Mouse (Mus musculus): ENCODE results near the gene Aldh16a1. TPM values are rescaled to one million over a fixed set of nuclear protein-coding genes. Genes with fewer than 3 reads are reported as not detected.
"Not testable (repeated sequence)": the region's sequence is repeated elsewhere in the genome, so short reads cannot be mapped to it uniquely, and the experiment has no call there.

The Aldh16a1 gene
- polyA plus RNA-seq, 1 experiment from 2014 or later: 69.3 TPM

DNA sequence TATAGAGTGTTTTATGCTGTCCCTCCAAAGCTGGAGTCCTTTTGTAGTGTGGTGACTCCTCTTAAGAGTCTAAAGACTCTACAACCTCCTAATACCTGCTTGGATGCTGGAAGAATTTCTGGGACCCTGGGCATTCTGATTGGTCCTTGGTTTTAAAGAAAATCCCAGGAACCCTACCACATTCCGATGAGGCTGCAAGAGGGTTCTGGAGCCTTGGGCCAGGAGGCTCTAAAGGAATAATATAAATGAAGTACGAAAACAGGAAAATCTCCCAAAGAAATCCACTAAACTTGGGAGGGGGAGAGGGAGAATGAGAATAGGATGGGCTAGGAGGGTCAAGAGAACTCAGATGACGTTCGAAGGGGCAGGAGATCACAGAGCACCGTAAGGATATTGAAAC, 798 bp downstream of the Aldh16a1 start:
- H3K4me1 ChIP-seq: peaks cover 52% of the 10 kb centered on the region
- H3K9me3 ChIP-seq (replicated peaks): no peaks in the 10 kb centered on the region
- H3K9ac ChIP-seq: peak overlapping the region; percentile 89
- no peak for ATAC-seq (replicated peaks; ENCODE audit: low FRiP score)
- peak overlapping the region; percentile 97 for H3K27ac ChIP-seq
- peaks cover 22% of the 10 kb centered on the region for H3K36me3 ChIP-seq
- H3K27me3 ChIP-seq: no peaks in the 10 kb centered on the region
- WGBS: 4% methylated on average over 5 of the region's 5 CpGs
- H3K4me3 ChIP-seq (replicated peaks): peak overlapping the region; percentile 63
- peak overlapping the region; percentile 74 for H3K4me2 ChIP-seq

DNA sequence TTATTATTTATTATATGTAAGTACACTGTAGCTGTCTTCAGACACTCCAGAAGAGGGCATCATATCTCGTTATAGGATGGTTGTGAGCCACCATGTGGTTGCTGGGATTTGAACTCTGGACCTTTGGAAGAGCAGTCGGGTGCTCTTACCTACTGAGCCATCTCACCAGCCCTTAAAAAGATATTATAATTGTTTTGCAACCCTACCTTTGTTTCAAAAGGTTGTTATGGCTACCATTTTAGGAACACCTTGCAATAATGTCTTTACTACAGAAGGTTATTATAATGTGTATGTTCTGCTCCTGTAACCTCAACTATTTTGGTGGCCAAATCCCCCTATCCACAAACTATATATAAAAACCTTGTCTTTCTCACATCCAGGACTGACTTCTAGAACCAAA, 1.3 kb downstream of the Aldh16a1 start:
- H3K4me2 ChIP-seq: peak overlapping the region; percentile 74
- not testable (repeated sequence) for H3K27me3 ChIP-seq; H3K9me3 ChIP-seq (replicated peaks); ATAC-seq (replicated peaks; ENCODE audit: low FRiP score)
- H3K4me1 ChIP-seq: peaks cover 57% of the 10 kb centered on the region
- peak overlapping the region; percentile 97; the same call in 1 of the 2 replicates for H3K27ac ChIP-seq
- peak overlapping the region; percentile 63 for H3K4me3 ChIP-seq (replicated peaks)
- H3K36me3 ChIP-seq: peaks cover 22% of the 10 kb centered on the region
- 88% methylated on average over 2 of the region's 2 CpGs for WGBS
- H3K9ac ChIP-seq: peak overlapping the region; percentile 89; the same call in 1 of the 2 replicates

DNA sequence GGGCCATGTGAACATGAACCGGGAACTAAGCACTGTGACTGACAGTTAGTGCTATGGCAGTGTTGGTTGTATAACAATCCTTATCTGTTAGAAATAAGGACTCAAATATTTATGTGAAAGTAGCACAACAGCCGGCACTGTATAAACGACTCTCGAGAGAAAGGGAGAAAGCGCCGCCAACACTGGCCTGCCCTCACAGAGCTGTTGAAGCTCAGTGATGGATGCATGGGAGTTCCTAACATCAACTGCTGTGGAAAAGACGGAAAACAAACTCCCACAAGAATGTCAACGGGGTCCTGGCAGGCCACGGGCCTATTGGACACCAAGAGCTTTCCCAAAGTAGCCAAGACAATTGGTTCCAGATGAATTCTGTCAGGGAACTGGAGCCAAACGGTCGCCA, 3.1 kb downstream of the Aldh16a1 start:
- Histone ChIP-seq H3K36me3 (peaks cover 21% of the 10 kb centered on the region), H3K27ac (peak overlapping the region; percentile 80), H3K9ac (no peak overlapping the region), H3K4me2 (no peak overlapping the region; the same call in 1 of the 2 replicates), H3K27me3 (no peaks in the 10 kb centered on the region), H3K4me1 (peaks cover 61% of the 10 kb centered on the region), H3K9me3 (replicated peaks) (no peaks in the 10 kb centered on the region), H3K4me3 (replicated peaks) (no peak overlapping the region)
- 22% methylated on average over 11 of the region's 11 CpGs for WGBS
- no peak for ATAC-seq (replicated peaks; ENCODE audit: low FRiP score)

DNA sequence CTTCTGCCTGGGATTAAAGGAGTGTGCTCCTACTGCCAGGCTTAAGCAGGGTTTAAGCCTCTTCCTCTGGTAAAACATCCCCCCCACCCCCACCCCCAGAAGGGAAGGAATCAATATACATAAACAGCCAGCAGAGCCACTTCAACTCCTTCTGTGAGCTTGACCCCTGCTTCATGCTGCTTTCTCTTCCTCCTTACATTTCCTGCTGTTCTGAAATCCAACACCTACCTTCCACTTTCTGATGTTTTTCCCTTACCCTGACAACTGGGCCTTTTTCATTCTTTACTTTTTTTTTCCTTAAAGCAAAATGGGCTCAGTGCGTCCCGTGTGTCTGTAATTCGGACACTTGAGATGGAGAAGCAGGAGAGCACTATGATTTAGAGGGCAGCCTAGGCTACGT, 4.1 kb downstream of the Aldh16a1 start:
- WGBS: 38% methylated on average over 4 of the region's 4 CpGs
- no peak overlapping the region; the same call in 1 of the 2 replicates for H3K4me2 ChIP-seq
- H3K27me3 ChIP-seq: no peaks in the 10 kb centered on the region
- H3K27ac ChIP-seq: peak overlapping the region; percentile 80
- ATAC-seq (replicated peaks; ENCODE audit: low FRiP score): no peak
- H3K36me3 ChIP-seq: peaks cover 28% of the 10 kb centered on the region
- no peak overlapping the region for H3K4me3 ChIP-seq (replicated peaks)
- H3K9ac ChIP-seq: no peak overlapping the region
- H3K4me1 ChIP-seq: peaks cover 57% of the 10 kb centered on the region
- H3K9me3 ChIP-seq (replicated peaks): no peaks in the 10 kb centered on the region

DNA sequence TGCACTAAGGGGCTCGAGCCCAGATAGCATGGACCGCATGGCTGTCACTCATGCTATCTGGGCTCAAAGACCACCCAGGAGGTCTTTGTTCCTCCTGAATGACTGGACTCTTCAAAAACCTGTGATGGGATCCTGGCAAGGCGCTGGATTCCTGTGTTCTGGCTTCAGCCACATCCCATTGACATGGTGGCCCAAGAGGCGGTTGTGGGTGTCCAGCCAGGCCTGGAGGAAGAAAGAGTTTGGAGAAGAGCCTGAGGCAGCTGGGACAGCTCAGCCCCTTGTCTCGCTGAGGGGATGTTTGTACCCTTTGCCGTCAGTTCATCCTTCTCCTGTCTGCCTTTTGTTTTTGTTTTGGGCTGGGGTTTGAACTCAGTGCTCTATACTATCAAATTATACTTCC, 4.8 kb downstream of the Aldh16a1 start:
- Histone ChIP-seq H3K36me3 (peaks cover 35% of the 10 kb centered on the region), H3K4me1 (peaks cover 50% of the 10 kb centered on the region), H3K4me2 (no peak overlapping the region), H3K4me3 (replicated peaks) (no peak overlapping the region), H3K27ac (peak overlapping the region; percentile 79), H3K9ac (no peak overlapping the region), H3K9me3 (replicated peaks) (no peaks in the 10 kb centered on the region), H3K27me3 (no peaks in the 10 kb centered on the region)
- no peak for ATAC-seq (replicated peaks; ENCODE audit: low FRiP score)
- 58% methylated on average over 6 of the region's 6 CpGs for WGBS

DNA sequence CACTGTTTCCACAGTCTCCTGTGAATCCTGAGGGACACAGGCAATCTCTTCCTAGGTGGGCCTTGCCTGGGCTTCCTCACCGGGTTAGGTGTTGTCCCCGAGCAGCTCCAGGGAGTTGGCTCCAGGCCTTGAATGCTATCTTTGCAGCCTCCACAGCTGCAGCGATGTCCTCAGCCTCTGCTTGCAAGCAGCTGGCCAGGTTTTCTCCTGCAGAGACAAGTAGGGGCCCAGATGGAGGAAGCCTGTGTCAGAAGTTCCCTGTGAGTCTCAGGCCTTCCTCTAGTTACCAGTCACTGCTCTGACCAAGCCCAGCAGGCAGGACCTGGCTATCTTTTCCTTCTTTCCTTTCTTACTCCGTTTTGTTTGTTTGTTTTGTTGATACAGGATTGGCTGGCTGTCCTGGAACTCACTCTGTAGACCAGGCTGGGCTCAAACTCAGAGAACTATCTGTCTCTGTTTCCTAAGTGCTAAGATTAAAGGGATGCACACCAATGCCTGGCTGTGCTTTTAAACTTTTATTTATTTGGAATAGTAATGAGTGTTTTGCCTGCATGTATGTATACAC, 5.8 kb downstream of the Aldh16a1 start:
- peaks cover 49% of the 10 kb centered on the region for H3K4me1 ChIP-seq
- no peak overlapping the region for H3K4me3 ChIP-seq (replicated peaks)
- no peak for ATAC-seq (replicated peaks; ENCODE audit: low FRiP score)
- H3K9me3 ChIP-seq (replicated peaks): no peaks in the 10 kb centered on the region
- no peaks in the 10 kb centered on the region for H3K27me3 ChIP-seq
- H3K36me3 ChIP-seq: peaks cover 45% of the 10 kb centered on the region
- H3K9ac ChIP-seq: no peak overlapping the region
- H3K27ac ChIP-seq: peak overlapping the region; percentile 79
- no peak overlapping the region for H3K4me2 ChIP-seq
- 62% methylated on average over 4 of the region's 4 CpGs for WGBS

DNA sequence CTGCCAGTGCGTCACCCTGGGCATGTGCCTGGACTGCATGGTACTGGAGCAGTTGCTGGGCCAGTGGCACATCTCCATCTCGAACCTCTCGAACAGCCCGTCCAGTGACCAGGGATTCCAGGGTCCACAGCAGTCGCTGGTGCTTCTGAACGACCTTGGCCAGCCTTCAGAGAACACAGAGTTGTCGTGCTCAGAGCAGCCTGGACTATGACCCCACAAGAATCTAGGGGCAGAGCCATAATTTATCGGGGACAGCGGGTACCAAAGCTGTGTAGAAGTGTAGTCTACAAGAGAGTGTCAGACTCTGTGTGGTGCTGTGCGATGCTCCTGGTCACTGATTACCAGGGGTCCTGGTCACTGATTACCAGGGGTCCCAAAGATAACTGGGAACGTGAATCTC, 6.5 kb downstream of the Aldh16a1 start:
- Histone ChIP-seq H3K4me1 (peaks cover 45% of the 10 kb centered on the region), H3K9ac (no peak overlapping the region), H3K27ac (peak overlapping the region; percentile 54; the same call in 1 of the 2 replicates), H3K4me2 (0 out of 2 replicates have a peak overlapping the region, but pooled peaks have one; percentile 24), H3K36me3 (peaks cover 52% of the 10 kb centered on the region), H3K4me3 (replicated peaks) (no peak overlapping the region), H3K27me3 (no peaks in the 10 kb centered on the region), H3K9me3 (replicated peaks) (no peaks in the 10 kb centered on the region)
- peak; percentile 50 for ATAC-seq (replicated peaks; ENCODE audit: low FRiP score)
- WGBS: 68% methylated on average over 11 of the region's 11 CpGs

DNA sequence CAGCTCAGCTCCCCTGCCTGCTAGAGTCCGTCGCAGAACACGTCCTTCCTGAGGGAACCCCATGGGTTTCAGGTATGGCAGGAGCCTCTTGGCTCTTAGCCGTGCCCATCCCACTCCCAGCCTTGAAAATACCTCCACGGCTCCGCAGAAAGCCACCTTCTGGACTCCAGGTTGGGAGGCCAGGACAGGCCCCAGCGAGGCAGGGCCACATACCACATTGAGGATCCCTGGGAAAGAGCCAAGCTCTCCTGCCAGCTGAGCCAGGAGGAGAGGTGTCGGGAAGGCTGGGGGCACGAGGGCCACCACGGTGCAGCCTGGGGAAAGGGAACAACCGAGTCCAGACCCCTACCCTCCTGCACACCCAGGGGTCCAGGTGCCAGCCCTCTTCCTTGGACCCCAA, 7.1 kb downstream of the Aldh16a1 start:
- no peak for ATAC-seq (replicated peaks; ENCODE audit: low FRiP score)
- Histone ChIP-seq H3K9ac (no peak overlapping the region), H3K4me3 (replicated peaks) (no peak overlapping the region), H3K4me2 (peak overlapping the region; percentile 24; the same call in 1 of the 2 replicates), H3K27ac (peak overlapping the region; percentile 54; the same call in 1 of the 2 replicates), H3K4me1 (peaks cover 45% of the 10 kb centered on the region), H3K36me3 (peaks cover 58% of the 10 kb centered on the region), H3K9me3 (replicated peaks) (no peaks in the 10 kb centered on the region), H3K27me3 (no peaks in the 10 kb centered on the region)
- 90% methylated on average over 11 of the region's 11 CpGs for WGBS

DNA sequence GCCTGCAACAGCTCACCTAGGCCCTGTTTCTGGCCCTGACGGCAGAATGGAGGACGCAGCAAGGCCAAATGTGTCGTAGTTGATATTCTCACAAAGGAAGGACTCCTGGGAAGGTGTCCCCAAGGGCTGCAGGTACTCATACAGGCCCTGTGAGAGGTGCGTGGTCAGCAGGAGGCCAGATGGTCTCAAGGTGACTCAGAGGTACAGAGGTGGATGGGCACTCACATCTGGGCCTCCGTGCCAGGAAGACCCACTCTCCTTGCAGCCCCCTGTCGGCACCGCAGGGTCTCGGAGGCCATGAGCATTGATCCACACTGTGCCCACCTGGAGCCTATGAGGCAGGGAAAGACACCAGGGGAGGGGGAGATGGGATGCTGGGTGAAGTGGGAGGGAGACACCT, 8.9 kb downstream of the Aldh16a1 start:
- 95% methylated on average over 8 of the region's 8 CpGs for WGBS
- ATAC-seq (replicated peaks; ENCODE audit: low FRiP score): no peak
- H3K4me3 ChIP-seq (replicated peaks): no peak overlapping the region
- no peaks in the 10 kb centered on the region for H3K27me3 ChIP-seq
- no peak overlapping the region for H3K9ac ChIP-seq
- H3K27ac ChIP-seq: no peak overlapping the region
- no peak overlapping the region for H3K4me2 ChIP-seq
- peaks cover 28% of the 10 kb centered on the region for H3K4me1 ChIP-seq
- H3K36me3 ChIP-seq: peaks cover 69% of the 10 kb centered on the region
- no peaks in the 10 kb centered on the region for H3K9me3 ChIP-seq (replicated peaks)

DNA sequence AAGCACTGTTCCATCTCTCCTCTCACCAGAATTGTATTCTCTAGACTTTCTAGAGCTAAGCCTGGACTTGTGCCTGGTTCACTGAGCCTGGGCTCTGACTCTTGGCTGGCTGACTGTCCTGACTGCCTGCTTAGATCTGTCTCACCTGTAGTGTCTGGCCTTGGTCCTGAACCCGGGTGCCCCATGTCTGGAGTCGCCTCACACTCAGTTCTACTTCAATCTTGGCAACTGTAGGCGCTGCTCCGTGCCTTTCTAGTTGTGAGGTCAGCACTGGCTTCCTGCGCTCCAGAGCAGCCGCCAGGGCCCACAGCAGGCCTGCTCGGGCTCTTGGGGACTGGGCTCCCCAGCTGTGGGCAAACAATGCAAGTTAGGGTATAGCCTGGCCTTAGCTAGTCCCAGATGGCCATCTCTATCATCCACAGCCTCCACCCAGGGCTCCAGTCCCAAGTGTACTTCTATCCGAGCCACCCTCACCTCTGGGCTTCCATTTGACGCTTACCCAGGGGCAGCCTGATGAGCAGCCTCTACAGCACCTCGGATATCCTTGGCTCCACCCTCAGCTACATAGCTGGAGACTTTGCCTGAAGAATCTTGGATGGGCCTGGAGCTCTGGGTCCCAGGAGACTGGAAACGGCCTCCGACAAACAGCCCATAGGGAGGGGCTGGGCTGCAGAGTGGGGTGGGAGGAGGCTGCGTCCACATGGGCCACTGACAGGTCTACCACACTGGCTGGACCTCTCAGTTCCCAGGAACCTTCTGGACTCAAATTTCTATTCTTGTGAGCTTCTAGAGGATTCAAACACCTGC, 9.8 kb downstream of the Aldh16a1 start:
- H3K4me2 ChIP-seq: no peak overlapping the region
- H3K36me3 ChIP-seq: peaks cover 69% of the 10 kb centered on the region
- 86% methylated on average over 13 of the region's 13 CpGs for WGBS
- no peaks in the 10 kb centered on the region for H3K27me3 ChIP-seq
- no peak overlapping the region for H3K4me3 ChIP-seq (replicated peaks)
- no peak overlapping the region for H3K9ac ChIP-seq
- ATAC-seq (replicated peaks; ENCODE audit: low FRiP score): no peak
- no peaks in the 10 kb centered on the region for H3K9me3 ChIP-seq (replicated peaks)
- H3K4me1 ChIP-seq: peaks cover 19% of the 10 kb centered on the region
- no peak overlapping the region for H3K27ac ChIP-seq

DNA sequence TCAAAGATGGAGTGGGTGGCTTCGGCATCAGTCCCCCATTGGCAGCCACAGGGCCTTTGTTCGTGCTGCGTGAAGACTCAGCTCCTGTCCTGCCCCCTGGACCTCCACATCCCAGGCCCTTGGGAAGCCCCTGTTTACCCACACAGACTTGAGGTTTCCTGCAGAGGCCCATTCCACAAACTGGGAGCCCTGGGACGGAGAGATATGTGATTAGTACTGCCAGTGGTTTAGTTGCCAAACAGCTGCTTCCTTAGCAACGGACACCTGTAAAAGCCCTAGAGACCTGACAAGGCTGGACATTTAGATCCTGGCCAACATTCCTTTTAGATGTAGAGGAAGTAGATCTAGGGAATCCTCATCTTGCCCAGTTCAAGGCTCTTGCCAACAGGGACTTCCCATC, 12.5 kb downstream of the Aldh16a1 start:
- no peaks in the 10 kb centered on the region for H3K4me1 ChIP-seq
- 87% methylated on average over 5 of the region's 5 CpGs for WGBS
- ATAC-seq (replicated peaks; ENCODE audit: low FRiP score): no peak

DNA sequence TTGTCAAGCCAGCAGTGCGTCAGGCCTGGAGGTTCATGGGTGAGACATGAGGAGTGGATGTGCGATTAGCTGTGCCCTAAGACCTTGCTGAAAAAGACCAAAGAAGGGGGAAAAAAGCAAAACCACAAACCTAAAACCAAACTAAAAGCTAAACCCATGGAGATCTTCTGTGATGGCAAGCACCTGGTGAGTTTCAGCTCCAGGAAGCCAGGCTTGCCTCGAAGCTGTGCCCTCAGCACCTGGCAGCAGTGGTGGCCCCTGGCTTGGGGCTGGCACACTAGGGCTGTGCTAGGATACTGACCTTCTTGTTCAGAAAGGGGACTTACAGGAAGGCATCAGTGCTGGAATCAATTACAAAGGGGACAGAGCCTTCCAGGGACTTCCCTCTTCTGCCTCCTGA, 13.1 kb downstream of the Aldh16a1 start:
- Histone ChIP-seq H3K4me1 (0 out of 2 replicates have a peak, but pooled peaks cover 2% of the 10 kb centered on the region), H3K27me3 (0 out of 2 replicates have a peak, but pooled peaks cover 4% of the 10 kb centered on the region), H3K27ac (no peak overlapping the region), H3K9ac (no peak overlapping the region), H3K36me3 (peaks cover 51% of the 10 kb centered on the region), H3K9me3 (replicated peaks) (no peaks in the 10 kb centered on the region), H3K4me3 (replicated peaks) (no peak overlapping the region), H3K4me2 (no peak overlapping the region)
- WGBS: 89% methylated on average over 3 of the region's 3 CpGs
- ATAC-seq (replicated peaks; ENCODE audit: low FRiP score): no peak

More for the DNA sequence above, 12.5 kb downstream of the Aldh16a1 start:
- Histone ChIP-seq H3K27me3 (0 out of 2 replicates have a peak, but pooled peaks cover 4% of the 10 kb centered on the region), H3K9ac (no peak overlapping the region), H3K9me3 (replicated peaks) (no peaks in the 10 kb centered on the region), H3K4me3 (replicated peaks) (no peak overlapping the region), H3K36me3 (peaks cover 56% of the 10 kb centered on the region), H3K4me2 (no peak overlapping the region), H3K27ac (no peak overlapping the region)
